Mouse (Mus musculus) cerebellum, adult 9-11 months (tissue): Measurements from ENCODE around the gene Pdcd6ip.
"Not testable (repeated sequence)": the region's sequence is repeated elsewhere in the genome, so short reads cannot be mapped to it uniquely, and the experiment has no call there.

Source experiments
- DNase-seq: peaks from one replicate; pipeline ENCODE4 v3.0.0; 2022

Pdcd6ip gene

DNA sequence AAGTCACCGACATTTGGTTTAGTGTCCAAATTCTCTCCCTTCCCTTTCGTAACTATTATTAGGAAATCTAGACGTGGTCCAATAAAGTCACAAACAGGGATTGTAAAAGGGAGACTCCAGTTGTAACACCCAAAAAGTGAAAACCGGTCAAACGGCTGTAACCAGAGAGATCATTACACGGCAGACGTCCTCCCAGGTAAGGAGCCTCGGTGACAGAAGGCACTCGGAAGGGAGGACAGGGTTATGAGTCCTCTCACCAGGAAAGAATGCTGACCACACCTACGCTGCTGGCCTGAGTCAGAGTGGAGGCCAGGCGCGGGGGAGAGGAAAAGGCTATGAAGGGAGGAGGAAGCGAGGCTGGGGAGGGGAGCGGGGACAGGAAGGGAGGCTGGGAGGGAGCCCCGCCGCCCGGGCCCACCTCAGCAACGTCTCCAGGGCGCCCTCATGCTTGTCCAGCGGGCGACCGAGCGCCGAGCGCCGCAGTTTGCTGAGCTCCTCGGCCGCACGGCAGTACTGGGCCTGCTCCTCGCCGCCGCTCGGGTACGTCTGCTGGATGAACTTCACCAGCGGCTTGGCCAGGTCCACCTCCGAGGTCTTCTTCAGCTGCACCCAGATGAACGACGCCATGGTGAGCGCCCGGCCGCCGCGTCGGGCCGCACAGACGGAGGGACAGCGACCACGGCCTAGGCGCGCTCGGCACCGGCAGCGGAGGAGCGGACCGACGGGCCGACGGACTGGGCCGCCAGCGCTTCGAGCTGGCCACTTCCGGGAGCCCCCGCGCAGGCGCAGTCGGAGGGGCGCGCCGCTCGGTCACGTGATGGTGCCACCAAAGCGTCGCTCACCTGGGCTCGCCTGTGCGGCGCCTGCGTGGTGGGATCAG, at the start of gene Pdcd6ip:
Pdcd6ip (minus strand) TSS at position 779 of the 880 bp plus-strand sequence.
- DNase-seq: peak; percentile 94

- DNase-seq: no peak
Observed at GRCm38 (mm10) chr9:113755888-113756719, 48.0 kb upstream of the Pdcd6ip start.

DNA sequence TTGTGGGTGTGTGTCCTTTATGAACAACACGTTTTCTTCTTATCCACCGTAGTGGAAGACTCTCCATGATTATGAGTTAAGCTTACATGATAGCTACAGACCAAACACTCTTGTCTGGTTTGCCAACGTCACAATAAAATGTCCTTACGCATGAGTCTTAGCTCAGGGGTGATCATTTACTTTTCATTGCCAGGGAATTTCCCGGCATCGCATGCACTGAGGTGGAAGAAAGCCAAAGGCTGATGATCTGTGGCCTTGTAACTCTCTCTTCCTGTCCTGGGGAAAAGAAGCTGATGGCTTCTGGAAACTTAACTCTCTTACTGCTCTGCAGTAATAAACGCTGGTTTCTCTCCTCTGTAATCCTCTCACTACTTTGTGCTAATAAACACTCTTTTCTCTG, 41.3 kb upstream of the Pdcd6ip start:
- DNase-seq: no peak

DNA sequence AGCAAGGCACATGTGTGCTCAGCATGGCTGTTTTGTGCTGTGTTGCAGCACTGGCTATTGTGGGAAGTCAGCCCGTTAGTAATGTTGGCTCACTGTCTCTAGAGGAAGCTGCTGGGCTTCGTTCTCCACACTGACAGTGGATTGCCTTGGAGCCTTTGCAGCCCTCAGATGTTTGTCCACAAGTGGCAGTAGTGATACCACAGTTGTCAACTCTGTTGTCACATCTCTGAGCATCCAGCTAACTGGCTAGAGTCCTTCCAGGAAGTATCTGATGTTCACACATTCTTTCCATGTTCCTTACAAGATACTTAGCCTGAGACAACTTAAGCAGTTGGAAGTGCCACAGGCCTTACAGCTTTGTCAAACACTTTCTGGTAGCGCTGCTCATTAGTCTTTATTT, 35.2 kb upstream of the Pdcd6ip start:
- no peak for DNase-seq

DNA sequence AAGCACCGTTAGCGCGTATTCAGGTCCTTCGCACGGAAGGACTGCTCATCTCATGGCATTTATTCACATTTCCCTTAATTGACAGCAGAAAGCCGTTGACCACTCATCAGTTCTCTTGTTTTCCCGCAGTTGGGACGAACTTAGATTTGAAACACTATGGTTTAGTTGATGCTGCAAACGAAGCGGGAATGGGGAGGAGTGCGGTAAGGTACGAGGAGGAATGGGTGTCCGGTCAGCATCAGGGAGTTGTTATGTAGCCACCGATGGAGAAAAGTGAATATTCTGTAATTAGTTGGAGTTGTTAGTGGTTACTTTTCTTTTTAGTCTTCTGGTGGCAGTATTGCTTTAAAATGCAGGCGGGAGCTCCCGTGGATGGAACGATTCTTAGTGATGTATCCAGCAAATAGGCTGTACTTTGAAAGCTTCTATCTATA, 34.3 kb upstream of the Pdcd6ip start:
- peak; percentile 33 for DNase-seq

DNA sequence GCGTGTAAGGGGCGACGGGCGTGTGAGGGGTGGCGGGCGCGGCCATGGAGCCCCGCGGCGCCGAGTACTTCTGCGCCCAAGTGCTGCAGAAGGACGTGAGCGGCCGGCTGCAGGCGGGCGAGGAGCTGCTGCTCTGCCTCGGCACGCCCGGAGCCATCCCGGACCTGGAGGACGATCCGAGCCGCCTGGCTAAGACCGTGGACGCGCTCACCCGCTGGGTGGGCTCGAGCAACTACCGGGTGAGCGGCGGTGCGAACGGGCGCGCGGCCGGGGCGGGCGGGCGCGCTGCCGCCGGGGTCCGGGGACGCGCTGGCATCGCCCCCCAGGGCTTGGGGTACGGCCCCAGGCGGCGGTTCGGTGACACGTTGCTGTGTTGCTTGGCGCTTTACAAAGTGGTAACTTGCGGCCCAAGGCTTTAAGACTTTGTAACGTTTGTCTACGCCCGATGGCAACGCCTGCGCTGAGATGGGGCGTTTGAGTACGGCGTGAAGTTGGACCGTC, 33.6 kb upstream of the Pdcd6ip start:
- peak; percentile 38 for DNase-seq

DNA sequence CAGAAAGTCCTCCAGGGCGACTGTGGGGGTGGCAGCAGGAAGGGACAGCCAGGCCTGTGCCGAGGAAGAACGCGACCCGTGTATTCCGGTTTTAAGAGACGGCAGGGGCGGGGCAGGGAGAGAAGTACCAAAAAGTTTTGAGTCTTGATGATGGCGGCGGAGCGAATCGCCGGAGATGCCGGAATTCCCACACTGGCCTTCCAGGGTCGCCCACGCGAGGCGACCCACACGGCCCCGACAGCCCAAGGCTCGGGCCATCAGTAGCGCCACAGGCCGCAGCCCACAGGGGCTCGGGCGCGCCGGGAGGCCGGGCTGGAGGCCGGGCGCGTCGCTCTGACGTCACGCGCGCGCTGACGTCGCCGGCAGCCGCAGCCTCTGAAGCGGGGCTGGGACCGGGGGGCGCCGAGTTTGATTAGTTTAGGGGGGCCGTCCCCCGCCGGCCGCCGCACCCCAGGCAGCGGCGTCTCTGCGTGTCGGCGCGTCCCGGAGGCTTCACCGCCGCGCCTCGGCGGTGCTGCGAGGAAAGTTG, 33.1 kb upstream of the Pdcd6ip start, which contains the start of gene Clasp2:
Clasp2 (plus strand) TSS at position 366 of the 529 bp plus-strand sequence.
- peak; percentile 63 for DNase-seq

DNA sequence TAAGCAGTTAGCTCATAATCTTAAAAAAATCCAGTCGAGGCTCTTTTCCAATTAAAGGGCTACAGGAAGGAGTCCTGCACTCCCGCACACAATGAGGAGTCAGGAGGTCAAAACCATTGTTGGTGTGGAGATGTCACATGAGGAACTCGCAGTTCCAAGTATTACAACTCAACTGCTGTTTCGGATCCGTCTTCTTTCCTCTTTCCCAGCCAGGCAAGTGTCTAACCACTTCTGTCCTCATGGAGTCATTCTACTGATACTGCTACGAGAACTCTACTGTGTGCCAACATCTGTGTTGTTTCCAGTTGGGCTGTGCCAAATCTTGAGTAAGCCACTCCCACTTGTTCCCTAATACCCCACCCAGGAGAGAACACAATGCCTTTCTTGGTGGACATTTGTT, 30.9 kb upstream of the Pdcd6ip start:
- no peak for DNase-seq

DNA sequence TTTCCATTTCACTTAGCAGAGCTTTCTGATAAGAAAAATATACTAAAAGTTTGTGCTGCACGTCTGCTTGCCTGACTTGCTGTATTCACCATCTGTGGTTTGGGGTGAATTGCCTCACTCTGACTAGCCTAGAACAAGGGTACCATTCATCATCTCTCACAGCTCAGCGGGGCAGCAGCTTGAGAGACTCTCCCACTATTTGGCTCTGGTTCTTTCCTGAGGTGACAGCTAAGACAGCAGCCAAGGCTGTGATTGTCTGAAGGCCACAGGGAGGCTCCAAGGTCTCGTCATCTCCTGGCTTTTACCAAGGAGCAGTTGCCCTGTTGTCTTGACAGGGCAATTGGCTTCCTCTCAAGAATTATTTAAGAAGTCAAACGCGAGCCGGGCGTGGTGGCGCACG, 30.0 kb upstream of the Pdcd6ip start:
- peak; percentile 19 for DNase-seq

DNA sequence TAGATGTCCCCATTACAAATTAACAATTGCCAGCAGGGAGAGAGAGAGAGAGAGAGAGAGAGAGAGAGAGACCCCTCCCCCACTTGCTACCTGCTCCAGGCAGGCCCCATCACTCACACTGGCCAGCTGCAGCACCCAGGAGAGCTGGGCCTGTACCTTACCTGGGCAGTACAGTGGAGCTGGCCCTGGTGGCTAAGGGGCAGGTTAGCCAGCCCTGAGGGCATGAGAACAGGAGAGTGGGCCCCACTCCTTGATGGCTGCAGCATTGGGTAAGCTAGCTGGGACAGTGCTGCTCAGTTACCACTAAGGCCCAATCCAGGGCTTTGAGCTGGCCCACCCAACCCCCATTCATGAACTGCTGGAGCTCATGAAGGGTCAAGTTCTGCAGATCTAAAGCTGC, 27.9 kb upstream of the Pdcd6ip start:
- no peak for DNase-seq

DNA sequence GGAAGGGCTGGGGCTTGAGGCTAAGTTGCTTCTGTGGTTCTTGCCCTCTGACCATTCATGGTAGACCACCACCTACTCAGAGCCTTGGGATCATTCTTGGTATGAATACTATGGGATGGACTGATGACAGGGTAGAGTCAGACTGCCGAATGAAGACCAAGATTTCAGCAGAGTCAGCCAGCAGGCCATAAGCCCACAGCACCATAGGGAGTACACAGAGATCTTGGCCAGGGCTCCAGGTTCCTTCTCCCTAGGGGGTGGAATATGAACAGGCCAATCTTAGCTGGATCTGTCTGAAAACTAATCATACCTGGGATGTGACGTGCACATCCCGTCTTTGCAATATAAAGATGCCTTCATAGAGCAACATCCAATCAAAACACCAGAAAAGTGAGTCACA, 23.5 kb upstream of the Pdcd6ip start:
- no peak for DNase-seq

DNA sequence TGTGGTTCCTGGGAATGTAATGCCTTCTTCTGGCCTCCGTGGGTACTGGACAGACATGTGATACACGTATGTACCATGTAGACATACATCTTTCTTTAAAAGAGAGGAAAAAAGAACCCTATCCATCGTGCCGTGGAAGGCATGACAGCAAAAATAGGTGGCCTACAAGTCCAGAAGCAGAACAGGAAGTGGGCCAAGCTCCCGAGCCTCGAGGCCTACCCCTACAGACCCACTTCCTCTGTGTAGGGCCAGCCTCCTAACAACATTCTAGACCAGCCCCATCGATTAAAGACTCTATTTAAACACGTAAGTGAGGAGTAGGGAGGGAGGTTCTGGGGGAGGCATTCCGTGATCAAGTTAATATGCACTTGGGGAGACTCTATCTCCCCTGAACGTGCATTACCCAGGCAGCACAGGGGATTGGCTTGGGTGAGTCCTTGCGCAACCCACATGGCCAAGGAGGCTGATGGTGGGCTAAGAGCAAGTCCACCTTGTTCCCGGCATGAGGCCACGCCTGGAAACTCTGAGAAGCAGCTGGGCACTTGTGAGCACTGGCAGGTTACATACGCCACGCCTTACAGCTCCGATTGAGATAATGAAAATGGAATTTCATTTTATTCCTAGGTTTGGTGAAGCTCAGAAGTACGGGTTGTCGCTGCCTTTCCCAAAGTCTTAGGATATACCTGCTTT, 19.1 kb upstream of the Pdcd6ip start:
- no peak for DNase-seq

GRCm38 (mm10) chr9:113726131-113726530, 18.1 kb upstream of the Pdcd6ip start:
- no peak for DNase-seq

DNA sequence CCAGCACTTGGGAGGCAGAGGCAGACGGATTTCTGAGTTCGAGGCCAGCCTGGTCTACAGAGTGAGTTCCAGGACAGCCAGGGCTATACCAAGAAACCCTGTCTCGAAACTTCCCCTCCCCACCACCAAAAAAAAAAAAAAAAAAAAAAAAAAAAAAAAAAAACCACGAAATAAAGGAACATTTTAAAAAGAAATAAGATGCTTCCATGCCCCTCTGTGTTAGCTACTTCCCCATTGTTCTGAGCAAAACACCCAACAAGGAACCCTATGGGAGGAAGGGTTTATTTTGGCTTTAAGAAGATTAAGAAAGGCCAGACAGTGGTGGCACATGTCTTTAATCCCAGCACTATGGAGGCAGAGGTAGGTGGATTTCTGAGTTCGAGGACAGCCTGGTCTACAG, 17.6 kb upstream of the Pdcd6ip start:
- not testable (repeated sequence) for DNase-seq

- no peak for DNase-seq
Observed at GRCm38 (mm10) chr9:113724646-113725045, 16.6 kb upstream of the Pdcd6ip start.

DNA sequence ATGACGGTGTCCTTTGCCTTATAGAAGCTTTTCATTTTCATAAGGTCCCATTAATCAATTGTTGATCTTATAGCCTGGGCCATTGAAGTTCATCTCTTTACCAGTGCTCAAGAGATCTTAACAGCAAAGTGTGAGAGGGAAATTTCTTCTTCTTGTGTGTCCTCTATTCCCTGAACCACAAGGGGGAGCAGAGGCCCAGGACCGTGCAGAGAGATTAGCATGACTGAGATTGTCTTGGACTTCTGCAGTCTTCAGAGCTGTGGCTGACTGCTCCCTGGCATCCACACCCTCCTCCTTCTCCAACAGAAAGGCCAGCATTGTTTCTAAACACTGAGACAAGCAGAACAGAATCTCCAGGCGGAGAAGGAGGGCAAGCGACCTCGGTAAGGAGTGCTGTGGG, 11.0 kb upstream of the Pdcd6ip start:
- DNase-seq: no peak

GRCm38 (mm10) chr9:113710871-113711270, 2.8 kb upstream of the Pdcd6ip start:
- DNase-seq: no peak

GRCm38 (mm10) chr9:113708361-113709280, 562 bp upstream of the Pdcd6ip start:
- DNase-seq: no peak

DNA sequence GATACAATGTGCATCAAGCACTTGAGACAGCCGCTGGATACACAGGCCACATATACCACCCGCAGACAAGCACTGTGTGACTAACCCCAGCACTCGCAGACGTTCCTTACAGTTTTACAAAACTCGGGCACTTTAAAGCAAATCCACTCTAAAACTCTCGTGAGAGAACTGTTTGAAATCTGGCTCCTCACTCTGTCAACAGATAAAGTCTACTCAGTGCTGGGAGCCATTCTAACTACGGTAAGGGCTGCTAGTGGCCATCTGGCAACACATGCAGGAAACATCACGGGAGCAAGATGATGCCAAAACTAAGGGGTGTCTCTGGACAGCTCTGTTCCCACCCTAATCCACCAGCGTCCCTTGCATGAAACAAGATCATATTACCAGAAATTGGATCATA, 1.2 kb downstream of the Pdcd6ip start:
- no peak for DNase-seq

- no peak for DNase-seq
Observed at GRCm38 (mm10) chr9:113706108-113706507, 2.0 kb downstream of the Pdcd6ip start.

DNA sequence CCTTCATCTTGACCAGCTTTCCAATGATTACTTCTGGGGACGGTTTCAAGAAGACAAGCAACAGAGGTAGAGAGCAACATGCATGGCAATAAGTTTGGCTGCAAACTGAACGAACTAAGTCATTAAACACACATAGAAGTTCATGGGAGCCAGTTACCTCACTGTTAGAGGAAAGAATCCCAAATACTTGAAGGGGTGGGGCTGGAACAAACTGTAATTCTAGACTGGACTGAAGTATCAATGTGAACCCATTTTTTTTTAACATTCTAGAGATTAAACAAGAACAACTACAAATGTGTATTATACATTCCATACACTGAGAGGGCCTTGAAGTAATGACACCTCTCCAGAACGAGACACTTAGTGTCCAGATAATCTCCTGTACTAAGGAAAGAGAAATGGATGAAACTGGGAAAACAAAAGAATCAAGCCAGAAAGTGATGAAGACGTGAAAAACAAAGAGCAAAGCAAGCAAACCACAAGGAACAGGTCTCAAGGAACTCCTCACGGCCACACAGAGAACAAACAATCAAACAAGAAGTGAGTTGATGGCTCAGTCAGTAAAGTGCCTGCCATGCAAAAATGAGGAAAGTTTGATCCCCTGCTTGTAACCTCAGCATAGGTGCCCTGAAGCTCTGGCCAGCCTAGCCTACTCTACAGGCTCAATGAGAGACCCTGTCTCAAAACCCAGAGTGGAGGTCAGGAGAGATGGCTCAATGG, 6.5 kb downstream of the Pdcd6ip start:
- DNase-seq: no peak
